Mouse (Mus musculus) liver, postnatal 0 days (tissue): Measurements from ENCODE around the gene Crybg2.

Source experiments
- CTCF ChIP-seq: sonication (generic); IDR thresholded peaks from 2 replicates; pipeline ENCODE4 v1.5.1; 2016; ENCODE audit warnings: antibody characterized with exemption, low read depth
- EP300 ChIP-seq: IDR thresholded peaks from 2 replicates; pipeline ENCODE4 v1.6.1; 2016; ENCODE audit warnings: antibody characterized with exemption, low read depth, mild to moderate bottlenecking

- TF ChIP-seq CTCF (no peak), EP300 (no peak)
Measured at GRCm38 (mm10) chr4:134020621-134021020, 40.0 kb upstream of the Crybg2 start.
